In the genomic region with DNA sequence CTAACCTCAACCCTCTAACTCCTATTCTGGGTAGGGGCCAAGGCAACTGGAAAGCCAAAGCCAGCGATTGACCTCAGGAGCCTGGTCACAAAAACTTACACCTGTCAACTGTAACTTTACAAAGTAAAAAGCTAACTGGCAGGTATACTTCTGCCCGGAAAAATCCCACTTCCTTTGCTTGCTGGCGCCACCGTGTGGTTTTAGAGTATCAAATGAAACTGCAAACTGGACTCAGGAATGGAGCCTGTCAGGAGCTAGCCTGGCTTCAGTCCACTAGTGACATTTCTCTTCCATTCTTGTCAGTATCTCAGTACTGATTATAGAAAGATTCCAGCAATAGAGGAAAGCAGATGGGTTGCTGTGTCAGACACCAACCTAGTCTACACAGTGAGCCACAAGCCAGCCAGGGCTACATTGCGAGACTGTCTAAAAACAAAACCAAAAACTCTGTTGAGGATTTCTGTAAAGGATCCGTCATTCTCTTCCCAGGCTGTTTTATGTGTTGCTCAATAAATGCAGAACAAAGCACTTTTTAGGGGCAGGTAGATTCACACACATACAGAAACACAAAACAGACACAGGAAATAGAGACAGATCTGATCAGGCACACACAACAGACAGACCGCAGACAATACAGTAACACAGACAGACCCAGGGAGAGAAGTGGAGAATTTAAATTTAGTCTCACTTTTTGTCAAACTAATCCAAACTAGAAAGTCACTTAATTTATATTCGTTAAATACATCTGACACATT, we compare ENCODE assay signal across 8 mouse cellular contexts. TPM values are rescaled to one million over a fixed set of nuclear protein-coding genes. Genes with fewer than 3 reads are reported as not detected.
DNase-seq lines count a peak whose midpoint lies in the region; ATAC-seq and TF ChIP-seq lines count a peak whose summit lies in the region.

No protein-coding gene starts in this region.

- DNase-seq in 416B (ENCODE audit: low read depth) (peak; percentile 63), G1E (ENCODE audit: low spot score) (no peak)
- DNase-seq in cerebellum, adult 11-12 months = peak; percentile 25
- peak; percentile 69 for DNase-seq in gastrocnemius, adult 2 months
- DNase-seq in kidney, adult 9 months = peak; percentile 82
- peak; percentile 58 for DNase-seq in ovary, postnatal 14 days (ENCODE audit: low spot score)
- DNase-seq in thymus, postnatal 36 days = peak; percentile 62 to 70

- no peaks in the 10 kb centered on the region for H3K9me3 ChIP-seq in G1E (replicated peaks)
- H3K9me3 ChIP-seq in liver, embryonic 16.5 days (replicated peaks; ENCODE audit: control insufficient read depth, low read length) = no peaks in the 10 kb centered on the region

- H3K4me3 ChIP-seq in G1E (ENCODE audit: low read depth, low read length) = no peak overlapping the region
- H3K4me3 ChIP-seq in gastrocnemius, adult 2 months = peak overlapping the region; percentile 44
- H3K4me3 ChIP-seq in liver, embryonic 16.5 days (ENCODE audit: low read depth, low read length) = no peak overlapping the region

- H3K4me1 ChIP-seq in G1E (ENCODE audit: insufficient read depth, low read depth, low read length) = peaks cover 13% of the 10 kb centered on the region
- no peaks in the 10 kb centered on the region for H3K4me1 ChIP-seq in liver, embryonic 16.5 days (ENCODE audit: control insufficient read depth, low read depth, low read length)

- 24% methylated on average over 8 of the region's 8 CpGs for WGBS in liver, embryonic 16.5 days (ENCODE audit: insufficient replicate concordance)

- ATAC-seq in G1E (ENCODE audit: extremely low read depth, insufficient number of reproducible peaks, low FRiP score, poor library complexity, severe bottlenecking) = peak; percentile 49
- no peak for ATAC-seq in liver, embryonic 16.5 days (ENCODE audit: low read depth)

- no peak overlapping the region for H3K9ac ChIP-seq in liver, embryonic 16.5 days (ENCODE audit: low read depth, low read length)

- no peak overlapping the region for H3K27ac ChIP-seq in gastrocnemius, adult 2 months
- H3K27ac ChIP-seq in liver, embryonic 16.5 days (ENCODE audit: low read length) = no peak overlapping the region

- 0 out of 2 replicates have a peak overlapping the region, but pooled peaks have one; percentile 3 for H3K4me2 ChIP-seq in liver, embryonic 16.5 days (ENCODE audit: low read depth, low read length)

- peak; percentile 21; the same call in 1 of the 2 replicates for TF ChIP-seq CTCF in G1E (IDR thresholded peaks at IDR 0.05; ENCODE audit: low read depth, low read length)
- peak; percentile 80 for TF ChIP-seq CTCF in gastrocnemius, adult 2 months (IDR thresholded peaks at IDR 0.05)

- H3K36me3 ChIP-seq in G1E (replicated peaks) = no peaks in the 10 kb centered on the region
- no peaks in the 10 kb centered on the region for H3K36me3 ChIP-seq in liver, embryonic 16.5 days (ENCODE audit: control insufficient read depth, insufficient read depth)

- H3K27me3 ChIP-seq in G1E (ENCODE audit: insufficient read depth, low read length) = peaks cover 3% of the 10 kb centered on the region; the same call in 1 of the 2 replicates
- H3K27me3 ChIP-seq in liver, embryonic 16.5 days (ENCODE audit: control insufficient read depth, insufficient read depth, low read depth, low read length) = peaks cover 2% of the 10 kb centered on the region; the same call in 1 of the 2 replicates

- intact Hi-C loops in gastrocnemius, adult 2 months (cut with DNase I) = loop anchor here (2.0 to 5.0 kb wide), 3 partner anchors 88 to 371 kb away; a partner anchor contains a TSS

RNA-seq across cellular contexts. Expression of a gene that starts 5.5 kb away (rescaled TPM):
- total RNA-seq in G1E (2014; fragmentation: Nextera tagmentation) (25.6 and 29.6 TPM in 2 replicates), G1E (2017) (26.8 and 29.4 TPM in 2 replicates)
- polyA plus RNA-seq in G1E (2012) = 21.1 and 23.0 TPM in 2 replicates
- 10 to 100 TPM; 25.1 to 30.0 TPM for total RNA-seq in gastrocnemius, adult 2 months (2021)
- 27.3 and 27.7 TPM in 2 replicates for polyA plus RNA-seq in liver, embryonic 16.5 days (2015; fragmentation: Nextera tagmentation; extraction: Ambion mirVana)

RNA-seq across cellular contexts. Expression of a gene that starts 6.9 kb away (rescaled TPM):
- total RNA-seq in G1E (2014; fragmentation: Nextera tagmentation) (not detected in 2 replicates), G1E (2017) (under 0.01 and 0.05 TPM in 2 replicates)
- polyA plus RNA-seq in G1E (2012) = not detected in 2 replicates
- total RNA-seq in gastrocnemius, adult 2 months (2021) = not detected
- not detected in 2 replicates for polyA plus RNA-seq in liver, embryonic 16.5 days (2015; fragmentation: Nextera tagmentation; extraction: Ambion mirVana)

RNA-seq across cellular contexts. Expression of a gene that starts 59.8 kb away (rescaled TPM):
- total RNA-seq in G1E (2014; fragmentation: Nextera tagmentation) (12.1 and 13.3 TPM in 2 replicates), G1E (2017) (8.2 and 8.5 TPM in 2 replicates)
- 1.9 and 2.5 TPM in 2 replicates for polyA plus RNA-seq in G1E (2012)
- total RNA-seq in gastrocnemius, adult 2 months (2021) = 10 to 100 TPM; 32.7 to 41.8 TPM
- polyA plus RNA-seq in liver, embryonic 16.5 days (2015; fragmentation: Nextera tagmentation; extraction: Ambion mirVana) = 15.3 and 16.0 TPM in 2 replicates
